Mouse (Mus musculus) embryonic facial prominence, embryonic 11.5 days (tissue): ENCODE measurements around the gene Gadd45gip1. TPM values are rescaled to one million over a fixed set of nuclear protein-coding genes. Genes with fewer than 3 reads are reported as not detected.

Experiments
- ATAC-seq: fragments of 200-750 bp; cut with Nextera tagmentation; replicated peaks from 2 replicates; pipeline ENCODE4 v1.8.0; 2017; ENCODE audit warnings: low read depth; ENCODE audit not compliant: insufficient number of reproducible peaks, low FRiP score, low TSS enrichment
- DNase-seq: peaks from one replicate; pipeline ENCODE4 v3.0.0-alpha.2; 2015; ENCODE audit warnings: low spot score
- H3K27ac ChIP-seq: fragments of 300-500 bp; sonication (generic); replicated peaks from 2 replicates; pipeline ENCODE4 v1.5.1; 2014; ENCODE audit warnings: mild to moderate bottlenecking, low read depth, low read length, control low read depth
- H3K27me3 ChIP-seq: fragments of 300-500 bp; sonication (generic); 2 replicates; pipeline ENCODE4 v1.6.1; 2014; ENCODE audit warnings: mild to moderate bottlenecking, low read length, moderate library complexity, mixed read lengths; ENCODE audit not compliant: control insufficient read depth, insufficient read depth
- H3K36me3 ChIP-seq: fragments of 300-500 bp; sonication (generic); replicated peaks from 2 replicates; pipeline ENCODE4 v1.6.1; 2014; ENCODE audit warnings: low read depth, mild to moderate bottlenecking, low read length, moderate library complexity, mixed read lengths; ENCODE audit not compliant: control insufficient read depth, insufficient read depth
- H3K4me1 ChIP-seq: fragments of 300-500 bp; sonication (generic); 2 replicates; pipeline ENCODE4 v1.6.1; 2014; ENCODE audit warnings: low read length, mixed read lengths; ENCODE audit not compliant: control insufficient read depth, insufficient read depth
- H3K4me2 ChIP-seq: fragments of 300-500 bp; sonication (generic); 2 replicates; pipeline ENCODE4 v1.6.1; 2014; ENCODE audit warnings: low read depth, mild to moderate bottlenecking, control low read depth, low read length, moderate library complexity
- H3K4me3 ChIP-seq: fragments of 300-500 bp; sonication (generic); 2 replicates; pipeline ENCODE4 v1.5.1; 2014; ENCODE audit warnings: low read depth, low read length, control low read depth
- H3K9ac ChIP-seq: fragments of 300-500 bp; sonication (generic); replicated peaks from 2 replicates; pipeline ENCODE4 v1.6.1; 2014; ENCODE audit warnings: mild to moderate bottlenecking, control low read depth, low read length
- H3K9me3 ChIP-seq: fragments of 300-500 bp; sonication (generic); replicated peaks from 2 replicates; pipeline ENCODE4 v1.6.1; 2016; ENCODE audit warnings: mild to moderate bottlenecking, low read length, inconsistent platforms, mixed read lengths; ENCODE audit not compliant: control insufficient read depth
- whole genome bisulfite sequencing: fragments of 180-500 bp; shearing (Covaris S2); extraction: QIAGEN DNeasy Blood & Tissue Kit; methylation state at CpG from one replicate; pipeline ENCODE4 v1.1.7; 2014; 5-methylcytosine and 5-hydroxymethylcytosine counted together
- polyA plus RNA-seq: library from polyadenylated mRNA; unstranded; fragments of >200 nt; fragmentation: Nextera tagmentation; extraction: Ambion mirVana; gene quantifications from 2 replicates; pipeline ENCODE4 v1.2.1, GENCODE M21; 2014

The Gadd45gip1 gene
- polyA plus RNA-seq, 1 experiment from 2014 or later = 42.3 TPM

- Histone ChIP-seq H3K9ac (no peak overlapping the region), H3K4me3 (no peak overlapping the region), H3K27me3 (peaks cover 91% of the 10 kb centered on the region), H3K4me2 (no peak overlapping the region), H3K9me3 (no peaks in the 10 kb centered on the region), H3K27ac (no peak overlapping the region), H3K4me1 (no peaks in the 10 kb centered on the region), H3K36me3 (no peaks in the 10 kb centered on the region)
- 72% methylated on average over 12 of the region's 12 CpGs for WGBS
- ATAC-seq (no peak), DNase-seq (no peak)
Measured at GRCm38 (mm10) chr8:84792429-84792947, 38.8 kb upstream of the Gadd45gip1 start.

- Histone ChIP-seq H3K9me3 (no peaks in the 10 kb centered on the region), H3K27me3 (peaks cover 91% of the 10 kb centered on the region), H3K27ac (no peak overlapping the region), H3K4me1 (no peaks in the 10 kb centered on the region), H3K9ac (no peak overlapping the region), H3K4me3 (no peak overlapping the region), H3K4me2 (no peak overlapping the region), H3K36me3 (no peaks in the 10 kb centered on the region)
- 85% methylated on average over 9 of the region's 9 CpGs for whole genome bisulfite sequencing
- DNase-seq (no peak), ATAC-seq (no peak)
Measured at GRCm38 (mm10) chr8:84793134-84793533, 38.2 kb upstream of the Gadd45gip1 start.

- Histone ChIP-seq H3K27ac (no peak overlapping the region), H3K9me3 (no peaks in the 10 kb centered on the region), H3K4me2 (no peak overlapping the region), H3K36me3 (no peaks in the 10 kb centered on the region), H3K4me1 (no peaks in the 10 kb centered on the region; the same call in 1 of the 2 replicates), H3K27me3 (peaks cover 91% of the 10 kb centered on the region), H3K4me3 (no peak overlapping the region), H3K9ac (no peak overlapping the region)
- DNase-seq (no peak), ATAC-seq (no peak)
- WGBS = 51% methylated on average over 13 of the region's 13 CpGs
Measured at GRCm38 (mm10) chr8:84793791-84794485, 37.4 kb upstream of the Gadd45gip1 start.

GRCm38 (mm10) chr8:84794486-84794885 is 36.8 kb upstream of the Gadd45gip1 start:
- Histone ChIP-seq H3K36me3 (no peaks in the 10 kb centered on the region), H3K4me3 (no peak overlapping the region), H3K9me3 (no peaks in the 10 kb centered on the region), H3K4me2 (no peak overlapping the region), H3K27me3 (peaks cover 90% of the 10 kb centered on the region), H3K27ac (no peak overlapping the region), H3K9ac (no peak overlapping the region), H3K4me1 (no peaks in the 10 kb centered on the region; the same call in none of the 2 replicates)
- DNase-seq (no peak), ATAC-seq (no peak)
- 49% methylated on average over 7 of the region's 7 CpGs for WGBS

- H3K9ac ChIP-seq = no peak overlapping the region
- no peak overlapping the region for H3K27ac ChIP-seq
- 74% methylated on average over 15 of the region's 15 CpGs for WGBS
- DNase-seq (no peak), ATAC-seq (no peak)
- H3K4me2 ChIP-seq = no peak overlapping the region
- H3K27me3 ChIP-seq = peaks cover 86% of the 10 kb centered on the region
- H3K4me3 ChIP-seq = no peak overlapping the region
- no peaks in the 10 kb centered on the region for H3K36me3 ChIP-seq
- H3K4me1 ChIP-seq = no peaks in the 10 kb centered on the region; the same call in none of the 2 replicates
- no peaks in the 10 kb centered on the region for H3K9me3 ChIP-seq
Measured at GRCm38 (mm10) chr8:84797256-84797797, 34.0 kb upstream of the Gadd45gip1 start.

GRCm38 (mm10) chr8:84797971-84798370 is 33.4 kb upstream of the Gadd45gip1 start:
- Histone ChIP-seq H3K27ac (no peak overlapping the region), H3K9ac (no peak overlapping the region), H3K9me3 (no peaks in the 10 kb centered on the region), H3K4me2 (no peak overlapping the region), H3K4me1 (no peaks in the 10 kb centered on the region; the same call in none of the 2 replicates), H3K4me3 (no peak overlapping the region), H3K36me3 (no peaks in the 10 kb centered on the region), H3K27me3 (peaks cover 88% of the 10 kb centered on the region)
- DNase-seq (no peak), ATAC-seq (no peak)
- WGBS = 80% methylated on average over 6 of the region's 6 CpGs

GRCm38 (mm10) chr8:84798446-84799135 is 32.7 kb upstream of the Gadd45gip1 start:
- Histone ChIP-seq H3K27ac (no peak overlapping the region), H3K9ac (peak overlapping the region; percentile 87), H3K4me1 (no peaks in the 10 kb centered on the region; the same call in none of the 2 replicates), H3K4me3 (peak overlapping the region; percentile 63), H3K36me3 (no peaks in the 10 kb centered on the region), H3K9me3 (no peaks in the 10 kb centered on the region), H3K4me2 (peak overlapping the region; percentile 96), H3K27me3 (peaks cover 87% of the 10 kb centered on the region)
- DNase-seq (no peak), ATAC-seq (no peak)
- WGBS = 29% methylated on average over 10 of the region's 10 CpGs
